Mouse (Mus musculus) small intestine, adult 2 months (tissue): ENCODE measurements around the gene Atp8a1. TPM values are rescaled to one million over a fixed set of nuclear protein-coding genes. Genes with fewer than 3 reads are reported as not detected.

ENCODE experiments used
- H3K27ac ChIP-seq: fragments of 200-500 bp; 2 replicates; pipeline ENCODE4 v1.5.1; 2012; ENCODE audit warnings: low read depth, low read length, control low read depth, inconsistent platforms; ENCODE audit not compliant: insufficient read depth
- H3K27me3 ChIP-seq: fragments of 200-500 bp; 2 replicates; pipeline ENCODE4 v1.6.1; 2012; ENCODE audit warnings: mild to moderate bottlenecking, moderate library complexity, low read length, inconsistent platforms; ENCODE audit not compliant: control insufficient read depth, insufficient read depth
- H3K36me3 ChIP-seq: fragments of 200-500 bp; 2 replicates; pipeline ENCODE4 v1.6.1; 2012; ENCODE audit warnings: mild to moderate bottlenecking, low read length, control low read depth, inconsistent platforms; ENCODE audit not compliant: control insufficient read depth, insufficient read depth
- H3K4me1 ChIP-seq: fragments of 200-500 bp; 2 replicates; pipeline ENCODE4 v1.6.1; 2012; ENCODE audit warnings: low read length, inconsistent platforms, mixed read lengths; ENCODE audit not compliant: control insufficient read depth, insufficient read depth, insufficient read length
- H3K4me3 ChIP-seq: fragments of 200-500 bp; 2 replicates; pipeline ENCODE4 v1.5.1; 2012; ENCODE audit warnings: low read depth, mild to moderate bottlenecking, control low read depth, inconsistent platforms, low read length, moderate library complexity
- CTCF ChIP-seq: fragments of 200-500 bp; IDR thresholded peaks from 2 replicates; pipeline ENCODE4 v1.5.1; 2012; ENCODE audit warnings: low read depth, mild to moderate bottlenecking, control low read depth, inconsistent platforms, low read length, moderate library complexity, mixed read lengths; ENCODE audit not compliant: insufficient replicate concordance, insufficient read length; ENCODE audit errors: extremely low read depth
- POLR2A ChIP-seq: fragments of 200-500 bp; IDR thresholded peaks from 2 replicates; pipeline ENCODE4 v1.6.1; 2012; ENCODE audit warnings: low read depth, mild to moderate bottlenecking, control low read depth, inconsistent platforms, low read length, moderate library complexity
- WGBS: fragments of 180-500 bp; shearing (Covaris S2); methylation state at CpG from one replicate; pipeline ENCODE4 v1.1.7; 2018; 5-methylcytosine and 5-hydroxymethylcytosine counted together
- polyA plus RNA-seq: library from polyadenylated mRNA; depleted of rRNA; stranded (reverse); fragments of >200 nt; gene quantifications from 2 replicates; pipeline ENCODE4 v1.2.3, GENCODE M21; 2012

The Atp8a1 gene
- polyA plus RNA-seq, 1 experiment: 18.6 TPM

DNA sequence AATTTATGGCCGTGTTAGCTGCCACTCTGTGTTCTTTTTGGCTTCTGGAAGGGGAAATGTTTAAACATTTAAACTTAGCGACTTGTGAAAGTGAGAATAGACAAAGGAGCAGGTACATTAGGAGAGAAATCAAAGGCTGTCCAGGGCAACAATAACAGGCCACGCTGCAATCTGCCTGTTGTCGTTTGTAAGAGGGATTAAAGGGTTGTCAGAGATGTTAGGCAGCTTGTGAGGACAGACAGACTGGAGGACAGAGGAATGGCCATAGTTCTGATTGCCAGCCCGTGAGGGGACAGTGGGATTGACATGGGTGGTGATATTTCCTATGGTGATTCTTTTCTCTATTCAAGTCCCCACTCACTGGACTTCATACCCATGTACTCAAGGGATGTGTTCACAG lies 161.8 kb downstream of the Atp8a1 start:
- no peak for TF ChIP-seq POLR2A
- TF ChIP-seq CTCF: no peak
- Histone ChIP-seq H3K36me3 (peaks cover 19% of the 10 kb centered on the region), H3K4me1 (no peaks in the 10 kb centered on the region), H3K27me3 (no peaks in the 10 kb centered on the region), H3K27ac (no peak overlapping the region), H3K4me3 (no peak overlapping the region)
- WGBS: 59% methylated on average over 5 of the region's 5 CpGs

DNA sequence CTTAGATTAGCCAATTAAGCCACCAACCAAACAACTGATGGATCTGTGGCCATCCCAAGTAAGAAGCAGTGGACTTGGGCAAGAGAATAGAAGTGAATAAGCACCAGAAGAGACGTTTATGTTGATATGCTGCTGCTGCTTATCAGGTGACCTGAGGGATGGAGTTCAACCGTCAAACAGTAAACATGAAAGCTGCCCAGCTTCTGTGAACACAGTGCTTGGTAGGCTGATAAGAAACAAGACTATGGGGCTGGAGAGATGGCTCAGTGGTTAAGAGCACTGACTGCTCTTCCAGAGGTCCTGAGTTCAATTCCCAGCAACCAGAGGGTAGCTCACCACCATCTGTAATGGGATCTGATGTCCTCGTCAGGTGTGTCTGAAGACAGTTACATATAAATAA lies 168.4 kb downstream of the Atp8a1 start:
- H3K27ac ChIP-seq: no peak overlapping the region
- 59% methylated on average over 3 of the region's 3 CpGs for WGBS
- H3K4me1 ChIP-seq: no peaks in the 10 kb centered on the region
- no peak overlapping the region for H3K4me3 ChIP-seq
- H3K36me3 ChIP-seq: peaks cover 29% of the 10 kb centered on the region
- TF ChIP-seq POLR2A (no peak), CTCF (no peak)
- no peaks in the 10 kb centered on the region for H3K27me3 ChIP-seq

DNA sequence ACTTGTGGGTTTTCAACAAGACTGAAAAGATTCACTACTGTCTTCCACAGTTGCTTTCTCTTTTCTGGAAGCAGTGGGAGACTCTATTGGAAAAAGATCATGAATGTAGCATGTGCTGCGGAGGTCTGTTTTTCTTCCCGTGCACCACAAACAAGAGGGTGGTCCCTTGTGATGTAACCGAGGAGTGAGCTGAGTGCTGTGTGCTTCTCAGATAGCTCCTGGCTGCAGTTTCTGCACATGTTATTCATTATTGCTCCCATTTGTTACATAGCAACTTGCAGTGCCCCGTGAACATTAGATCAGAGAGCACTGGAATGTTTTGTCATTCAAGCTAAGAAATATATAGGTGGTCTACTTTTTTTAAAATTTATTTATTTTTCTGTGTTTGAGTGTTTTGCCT lies 174.2 kb downstream of the Atp8a1 start:
- TF ChIP-seq CTCF (no peak), POLR2A (no peak)
- H3K4me1 ChIP-seq: no peaks in the 10 kb centered on the region
- 83% methylated on average over 4 of the region's 4 CpGs for WGBS
- H3K27me3 ChIP-seq: no peaks in the 10 kb centered on the region
- no peak overlapping the region for H3K4me3 ChIP-seq
- no peak overlapping the region for H3K27ac ChIP-seq
- H3K36me3 ChIP-seq: peaks cover 16% of the 10 kb centered on the region

DNA sequence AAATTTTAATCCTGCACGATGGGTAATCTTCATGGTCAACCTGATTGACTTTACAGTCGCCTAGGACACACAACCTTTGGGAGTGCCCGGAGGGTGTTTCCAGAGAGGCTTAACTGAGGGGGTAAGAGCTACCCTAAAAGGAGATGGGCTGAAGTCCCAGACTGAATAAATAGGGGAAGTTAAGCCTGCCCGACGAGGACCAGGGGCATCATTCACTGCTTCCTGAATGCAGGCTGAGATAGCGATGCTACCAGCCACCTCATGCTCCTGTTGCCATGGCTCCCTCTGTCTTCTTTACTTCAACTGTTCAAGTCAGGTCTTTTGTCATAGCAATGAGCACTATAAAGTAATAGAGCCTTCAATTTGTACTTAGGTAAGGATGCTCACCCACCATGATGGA lies 177.1 kb downstream of the Atp8a1 start:
- no peak overlapping the region for H3K4me3 ChIP-seq
- 78% methylated on average over 6 of the region's 6 CpGs for WGBS

GRCm38 (mm10) chr5:67669436-67669896 lies 177.8 kb downstream of the Atp8a1 start:
- Histone ChIP-seq H3K4me1 (no peaks in the 10 kb centered on the region), H3K36me3 (peaks cover 30% of the 10 kb centered on the region), H3K4me3 (no peak overlapping the region), H3K27me3 (no peaks in the 10 kb centered on the region), H3K27ac (no peak overlapping the region)
- 77% methylated on average over 13 of the region's 13 CpGs for whole genome bisulfite sequencing
- no peak for TF ChIP-seq CTCF
- TF ChIP-seq POLR2A: no peak

More for the DNA sequence above, 177.1 kb downstream of the Atp8a1 start:
- Histone ChIP-seq H3K36me3 (peaks cover 29% of the 10 kb centered on the region), H3K27ac (no peak overlapping the region), H3K4me1 (no peaks in the 10 kb centered on the region), H3K27me3 (no peaks in the 10 kb centered on the region)
- TF ChIP-seq POLR2A (no peak), CTCF (no peak)

DNA sequence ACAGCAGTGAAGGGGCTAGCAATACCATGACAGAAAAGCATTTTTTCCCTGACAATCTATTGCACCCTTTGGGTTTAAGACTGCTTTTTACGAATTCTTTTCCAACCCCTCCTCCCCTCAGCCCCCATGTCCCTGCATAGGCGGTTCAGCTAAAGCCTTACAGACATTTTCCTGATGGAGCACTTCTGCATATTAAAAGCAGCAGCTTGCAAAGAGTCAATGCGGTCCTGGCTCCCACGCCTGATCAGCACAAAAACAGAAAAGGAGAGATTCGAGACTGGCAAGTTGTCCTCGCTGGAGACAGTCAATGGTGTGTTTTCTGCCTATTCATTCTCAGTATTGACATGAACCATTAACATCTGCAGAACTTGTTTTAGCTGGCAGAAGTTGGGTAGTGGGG lies 184.5 kb downstream of the Atp8a1 start:
- Histone ChIP-seq H3K27ac (no peak overlapping the region), H3K4me1 (no peaks in the 10 kb centered on the region), H3K4me3 (no peak overlapping the region), H3K36me3 (peaks cover 28% of the 10 kb centered on the region), H3K27me3 (no peaks in the 10 kb centered on the region)
- no peak for TF ChIP-seq POLR2A
- TF ChIP-seq CTCF: no peak
- 87% methylated on average over 6 of the region's 6 CpGs for WGBS

DNA sequence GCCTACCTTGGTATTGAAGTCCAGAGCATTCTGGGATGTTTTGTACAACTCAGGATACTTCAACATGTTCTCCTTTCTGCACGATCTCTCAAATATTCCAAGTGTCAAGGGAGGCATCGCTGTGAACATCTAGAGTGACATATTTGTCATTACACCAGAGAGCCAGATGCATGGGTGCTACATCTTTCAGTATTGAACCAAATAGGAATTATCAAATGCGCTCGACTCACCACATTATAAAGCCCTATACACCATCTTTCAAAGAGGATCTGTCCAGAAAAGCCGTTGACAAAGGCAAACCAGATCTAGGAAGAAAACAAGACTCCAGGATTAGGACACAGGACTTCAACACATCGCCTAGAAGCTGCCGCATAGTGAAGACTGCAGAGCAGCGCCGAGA lies 187.4 kb downstream of the Atp8a1 start:
- H3K36me3 ChIP-seq: peaks cover 22% of the 10 kb centered on the region
- WGBS: 95% methylated on average over 9 of the region's 9 CpGs
- H3K27me3 ChIP-seq: no peaks in the 10 kb centered on the region
- no peak overlapping the region for H3K4me3 ChIP-seq
- TF ChIP-seq POLR2A: no peak
- no peaks in the 10 kb centered on the region for H3K4me1 ChIP-seq
- no peak overlapping the region for H3K27ac ChIP-seq

DNA sequence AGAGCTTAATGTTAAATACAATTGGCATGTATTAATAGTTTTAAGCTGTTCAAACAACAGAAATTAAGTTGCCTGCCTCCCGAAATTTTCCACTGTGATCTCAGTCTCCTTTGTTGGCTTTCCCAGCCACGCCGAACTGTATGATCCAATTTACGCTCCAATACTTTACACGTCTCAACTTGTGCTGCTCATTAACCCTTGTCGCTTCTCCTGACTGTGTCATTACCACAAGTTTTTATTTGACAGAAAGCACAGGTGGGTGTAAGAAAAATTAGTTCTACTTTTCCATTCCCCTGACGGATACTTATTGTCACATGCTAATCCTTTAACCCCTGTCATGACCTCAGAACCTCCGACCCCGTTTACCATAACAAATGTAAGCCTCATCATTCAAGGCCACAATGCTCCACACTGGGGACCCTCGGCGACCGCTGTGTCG lies 190.4 kb downstream of the Atp8a1 start:
- 0 out of 2 replicates have a peak, but pooled peaks cover 2% of the 10 kb centered on the region for H3K4me1 ChIP-seq
- H3K4me3 ChIP-seq: no peak overlapping the region
- H3K27ac ChIP-seq: no peak overlapping the region
- H3K36me3 ChIP-seq: peaks cover 25% of the 10 kb centered on the region
- H3K27me3 ChIP-seq: no peaks in the 10 kb centered on the region
- TF ChIP-seq CTCF: no peak
- TF ChIP-seq POLR2A: no peak
- 89% methylated on average over 13 of the region's 13 CpGs for WGBS
